Mouse (Mus musculus): ENCODE results near the gene Caskin1. TPM values are rescaled to one million over a fixed set of nuclear protein-coding genes. Genes with fewer than 3 reads are reported as not detected.

The Caskin1 gene
- polyA plus RNA-seq, 1 experiment, result not detected

DNA sequence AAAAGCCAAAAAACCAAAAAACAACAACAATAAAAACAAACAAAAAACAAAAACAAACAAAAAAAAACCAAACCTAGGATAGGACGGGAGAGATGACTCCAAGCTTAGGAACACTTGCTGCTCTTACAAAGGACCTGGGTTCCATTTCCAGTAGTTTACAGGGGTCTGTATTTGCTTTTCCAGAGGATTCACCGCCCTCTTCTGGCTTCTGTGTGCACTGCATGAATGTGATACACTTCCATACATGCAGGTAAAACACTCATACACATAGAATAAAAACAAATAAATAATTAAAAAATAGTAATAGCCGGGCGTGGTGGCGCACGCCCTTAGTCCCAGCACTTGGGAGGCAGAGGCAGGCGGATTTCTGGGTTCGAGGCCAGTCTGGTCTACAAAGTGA lies 50.5 kb downstream of the Caskin1 start:
- H3K4me3 ChIP-seq (ENCODE audit: insufficient read depth, low read length), result no peak overlapping the region
- H3K27ac ChIP-seq (ENCODE audit: insufficient read depth, low read length), result no peak overlapping the region
- peaks cover 8% of the 10 kb centered on the region for H3K4me1 ChIP-seq (ENCODE audit: control insufficient read depth, insufficient read depth, low read length)
- TF ChIP-seq POLR2A (IDR thresholded peaks at IDR 0.05; ENCODE audit: low read depth, low read length), result no peak
- TF ChIP-seq CTCF (IDR thresholded peaks at IDR 0.05; ENCODE audit: borderline replicate concordance, insufficient read depth, low read length), result no peak

DNA sequence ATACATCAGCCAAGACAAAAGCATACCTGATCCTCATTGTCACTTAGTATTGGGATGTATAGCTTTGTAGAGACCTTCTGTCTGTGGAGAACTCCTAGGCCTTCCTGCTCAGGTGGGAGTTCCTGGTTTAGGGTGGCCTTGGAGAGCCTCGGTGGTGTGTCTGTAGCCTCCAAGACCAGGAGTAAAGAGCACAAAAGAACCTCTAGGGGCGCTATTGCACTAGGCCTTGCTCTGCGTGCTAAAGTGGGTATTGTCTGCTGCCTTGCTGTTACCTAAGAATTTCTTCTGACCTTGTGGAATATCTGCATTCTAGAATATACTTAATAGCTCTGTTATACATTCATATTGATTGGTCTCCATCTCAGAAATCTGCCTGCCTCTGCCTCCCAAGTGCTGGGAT lies 52.0 kb downstream of the Caskin1 start:
- Histone ChIP-seq H3K4me3 (ENCODE audit: insufficient read depth, low read length) (no peak overlapping the region), H3K27ac (ENCODE audit: insufficient read depth, low read length) (no peak overlapping the region), H3K4me1 (ENCODE audit: control insufficient read depth, insufficient read depth, low read length) (peaks cover 8% of the 10 kb centered on the region)
- peak; percentile 34; the same call in 1 of the 2 replicates for TF ChIP-seq CTCF (IDR thresholded peaks at IDR 0.05; ENCODE audit: borderline replicate concordance, insufficient read depth, low read length)
- no peak for TF ChIP-seq POLR2A (IDR thresholded peaks at IDR 0.05; ENCODE audit: low read depth, low read length)

GRCm38 (mm10) chr17:24544613-24545012 lies 56.2 kb downstream of the Caskin1 start:
- Histone ChIP-seq H3K4me1 (ENCODE audit: control insufficient read depth, insufficient read depth, low read length) (no peaks in the 10 kb centered on the region), H3K27ac (ENCODE audit: insufficient read depth, low read length) (no peak overlapping the region), H3K4me3 (ENCODE audit: insufficient read depth, low read length) (no peak overlapping the region)
- TF ChIP-seq POLR2A (IDR thresholded peaks at IDR 0.05; ENCODE audit: low read depth, low read length) (no peak), CTCF (IDR thresholded peaks at IDR 0.05; ENCODE audit: borderline replicate concordance, insufficient read depth, low read length) (no peak)

GRCm38 (mm10) chr17:24545247-24545646 lies 56.8 kb downstream of the Caskin1 start:
- H3K27ac ChIP-seq (ENCODE audit: insufficient read depth, low read length), result no peak overlapping the region
- no peaks in the 10 kb centered on the region for H3K4me1 ChIP-seq (ENCODE audit: control insufficient read depth, insufficient read depth, low read length)
- H3K4me3 ChIP-seq (ENCODE audit: insufficient read depth, low read length), result no peak overlapping the region
- TF ChIP-seq CTCF (IDR thresholded peaks at IDR 0.05; ENCODE audit: borderline replicate concordance, insufficient read depth, low read length) (no peak), POLR2A (IDR thresholded peaks at IDR 0.05; ENCODE audit: low read depth, low read length) (no peak)

DNA sequence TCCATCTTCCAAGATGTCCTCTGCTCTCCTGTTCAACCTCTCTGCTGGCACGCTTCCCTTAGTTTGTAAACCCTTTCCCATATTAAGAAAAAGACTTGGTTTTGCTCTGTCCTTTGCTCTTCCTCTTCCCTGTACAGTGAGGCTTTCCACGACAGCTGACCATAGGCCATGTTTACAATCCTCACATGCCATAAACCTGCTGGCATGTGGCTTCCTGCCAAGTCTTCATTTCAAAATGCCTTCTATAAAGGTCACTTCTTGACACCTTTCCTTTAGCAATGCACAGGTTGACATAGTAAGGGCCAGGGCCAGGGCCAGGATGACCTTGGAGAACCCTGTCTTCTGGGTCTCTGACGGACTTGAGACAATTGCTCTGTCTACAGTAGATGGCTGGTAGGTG lies 57.8 kb downstream of the Caskin1 start:
- TF ChIP-seq POLR2A (IDR thresholded peaks at IDR 0.05; ENCODE audit: low read depth, low read length) (no peak), CTCF (IDR thresholded peaks at IDR 0.05; ENCODE audit: borderline replicate concordance, insufficient read depth, low read length) (no peak)
- no peaks in the 10 kb centered on the region for H3K4me1 ChIP-seq (ENCODE audit: control insufficient read depth, insufficient read depth, low read length)
- H3K4me3 ChIP-seq (ENCODE audit: insufficient read depth, low read length), result no peak overlapping the region
- H3K27ac ChIP-seq (ENCODE audit: insufficient read depth, low read length), result no peak overlapping the region

DNA sequence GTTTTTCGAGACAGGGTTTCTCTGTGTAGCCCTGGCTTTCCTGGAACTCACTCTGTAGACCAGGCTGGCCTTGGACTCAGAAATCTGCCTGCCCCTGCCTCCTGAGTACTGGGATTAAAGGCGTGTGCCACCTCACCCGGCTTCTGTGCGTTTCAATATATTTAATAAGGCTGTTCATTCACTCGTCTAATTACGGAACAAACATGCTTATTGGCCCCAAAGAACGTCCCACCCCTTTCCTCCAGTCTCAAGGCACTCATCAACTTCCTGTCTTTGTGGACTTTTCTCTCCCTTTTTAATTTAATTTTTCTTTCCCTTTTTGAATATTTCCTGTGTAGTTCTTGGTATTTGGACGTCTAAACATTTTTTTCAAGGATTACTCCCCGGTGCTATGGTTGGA lies 60.0 kb downstream of the Caskin1 start:
- H3K4me1 ChIP-seq (ENCODE audit: control insufficient read depth, insufficient read depth, low read length), result peaks cover 6% of the 10 kb centered on the region
- no peak overlapping the region for H3K27ac ChIP-seq (ENCODE audit: insufficient read depth, low read length)
- TF ChIP-seq CTCF (IDR thresholded peaks at IDR 0.05; ENCODE audit: borderline replicate concordance, insufficient read depth, low read length), result no peak
- no peak overlapping the region for H3K4me3 ChIP-seq (ENCODE audit: insufficient read depth, low read length)

DNA sequence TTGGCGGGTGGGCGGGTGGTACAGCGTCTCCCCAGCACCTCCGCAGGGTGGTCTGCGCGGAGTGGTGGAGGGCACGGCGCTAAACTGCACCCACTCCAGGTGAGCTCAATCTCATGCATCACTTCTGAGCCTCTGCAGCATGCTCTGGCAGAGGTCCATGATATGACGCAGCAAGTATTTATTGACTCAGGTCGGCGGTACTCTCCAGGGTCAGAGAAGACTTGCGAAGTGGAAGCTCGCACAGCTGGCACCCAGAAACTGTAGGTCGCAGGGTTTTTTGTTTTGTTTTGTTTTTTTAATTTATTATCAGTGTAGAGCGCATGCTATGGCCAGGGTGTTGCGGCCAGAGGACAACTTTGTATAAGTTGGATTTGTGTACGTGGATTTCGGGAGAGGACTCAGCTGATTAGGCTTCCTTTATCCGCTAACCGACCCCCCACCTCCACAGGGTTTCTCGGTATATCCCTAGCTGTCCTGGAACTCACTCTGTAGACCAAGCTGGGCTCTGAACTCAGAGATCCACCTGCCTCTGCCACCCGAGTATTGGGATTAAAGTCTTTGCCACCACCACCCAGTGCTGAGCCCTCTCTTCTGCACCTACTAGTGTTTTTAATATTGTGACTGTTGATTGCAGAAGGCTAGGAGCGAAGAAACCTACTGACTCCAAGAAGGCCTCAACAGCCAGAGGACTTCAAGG lies 60.7 kb downstream of the Caskin1 start:
- Histone ChIP-seq H3K27ac (ENCODE audit: insufficient read depth, low read length) (peak overlapping the region; percentile 39), H3K4me1 (ENCODE audit: control insufficient read depth, insufficient read depth, low read length) (peaks cover 6% of the 10 kb centered on the region), H3K4me3 (ENCODE audit: insufficient read depth, low read length) (peak overlapping the region; percentile 40)
- no peak for TF ChIP-seq CTCF (IDR thresholded peaks at IDR 0.05; ENCODE audit: borderline replicate concordance, insufficient read depth, low read length)
- TF ChIP-seq POLR2A (IDR thresholded peaks at IDR 0.05; ENCODE audit: low read depth, low read length), result no peak

- peak within 1 kb of the TSS; percentile 85 for H3K27ac ChIP-seq (ENCODE audit: insufficient read depth, low read length)
- H3K4me1 ChIP-seq (ENCODE audit: control insufficient read depth, insufficient read depth, low read length), result peaks cover 6% of the 10 kb centered on the region
- no peak for TF ChIP-seq CTCF (IDR thresholded peaks at IDR 0.05; ENCODE audit: borderline replicate concordance, insufficient read depth, low read length)
- peak; percentile 99 for TF ChIP-seq POLR2A (IDR thresholded peaks at IDR 0.05; ENCODE audit: low read depth, low read length)
- H3K4me3 ChIP-seq (ENCODE audit: insufficient read depth, low read length), result peak within 1 kb of the TSS; percentile 83
Observed at GRCm38 (mm10) chr17:24549618-24550415, 61.4 kb downstream of the Caskin1 start, which contains the start of gene Pkd1. TSS of gene Pkd1 (plus strand) at chr17:24549834.

- peaks cover 6% of the 10 kb centered on the region for H3K4me1 ChIP-seq (ENCODE audit: control insufficient read depth, insufficient read depth, low read length)
- peak overlapping the region; percentile 85 for H3K27ac ChIP-seq (ENCODE audit: insufficient read depth, low read length)
- peak; percentile 53 for TF ChIP-seq POLR2A (IDR thresholded peaks at IDR 0.05; ENCODE audit: low read depth, low read length)
- TF ChIP-seq CTCF (IDR thresholded peaks at IDR 0.05; ENCODE audit: borderline replicate concordance, insufficient read depth, low read length), result no peak
- peak overlapping the region; percentile 83 for H3K4me3 ChIP-seq (ENCODE audit: insufficient read depth, low read length)
Observed at GRCm38 (mm10) chr17:24550416-24551049, 62.1 kb downstream of the Caskin1 start.

Measured in embryonic fibroblast, embryonic 13.5 days (primary cell).